Mouse (Mus musculus) hindbrain, embryonic 10.5 days (tissue): ENCODE data around the gene Lrch1. TPM values are rescaled to one million over a fixed set of nuclear protein-coding genes. Genes with fewer than 3 reads are reported as not detected.

Experiments used
- DNase-seq: peaks from one replicate; pipeline ENCODE4 v3.0.0-alpha.2; 2017; ENCODE audit warnings: low spot score
- H3K27ac ChIP-seq: fragments of 300-500 bp; sonication (generic); 2 replicates; pipeline ENCODE4 v1.5.1; 2016; ENCODE audit warnings: mild to moderate bottlenecking, moderate library complexity
- H3K27me3 ChIP-seq: fragments of 300-500 bp; sonication (generic); 2 replicates; pipeline ENCODE4 v1.6.1; 2016; ENCODE audit warnings: mild to moderate bottlenecking; ENCODE audit not compliant: poor library complexity, insufficient read depth, severe bottlenecking
- H3K36me3 ChIP-seq: fragments of 300-500 bp; sonication (generic); 2 replicates; pipeline ENCODE4 v1.6.1; 2016; ENCODE audit warnings: mild to moderate bottlenecking, moderate library complexity
- H3K4me1 ChIP-seq: fragments of 300-500 bp; sonication (generic); replicated peaks from 2 replicates; pipeline ENCODE4 v1.6.1; 2016; ENCODE audit warnings: mild to moderate bottlenecking
- H3K4me3 ChIP-seq: fragments of 300-500 bp; sonication (generic); 2 replicates; pipeline ENCODE4 v1.5.1; 2016; ENCODE audit warnings: mild to moderate bottlenecking, moderate library complexity
- H3K9me3 ChIP-seq: fragments of 300-500 bp; sonication (generic); 2 replicates; pipeline ENCODE4 v1.6.1; 2016; ENCODE audit warnings: mild to moderate bottlenecking, moderate library complexity
- WGBS: fragments of 180-500 bp; shearing (Covaris S2); methylation state at CpG from one replicate; pipeline ENCODE4 v1.1.7; 2016; 5-methylcytosine and 5-hydroxymethylcytosine counted together
- polyA plus RNA-seq: library from polyadenylated mRNA; unstranded; fragments of >200 nt; fragmentation: Nextera tagmentation; extraction: Ambion mirVana; gene quantifications from 2 replicates; pipeline ENCODE4 v1.2.1, GENCODE M21; 2016

Gene Lrch1
- polyA plus RNA-seq, 1 experiment from 2014 or later = 8.2 TPM

DNA sequence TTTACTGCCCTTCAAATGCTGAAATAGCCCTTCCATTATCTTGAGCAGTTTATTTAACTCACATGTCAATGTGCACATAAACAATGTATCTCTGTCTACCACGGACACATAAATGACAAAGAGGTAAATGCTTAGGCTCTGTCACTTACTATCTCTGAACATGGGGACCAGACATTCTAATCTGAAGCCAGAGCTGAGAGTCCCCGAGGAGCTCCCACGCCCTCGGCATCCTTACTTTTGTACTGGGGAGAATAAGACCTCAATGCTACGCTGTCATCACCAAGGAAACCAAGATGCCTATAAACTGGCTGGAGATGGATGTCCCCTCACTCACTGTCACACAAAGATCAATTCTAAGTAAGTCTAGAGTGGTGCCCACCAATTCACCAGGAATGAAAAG is 157.1 kb downstream of the Lrch1 start:
- Histone ChIP-seq H3K27me3 (no peaks in the 10 kb centered on the region), H3K9me3 (no peaks in the 10 kb centered on the region), H3K4me3 (no peak overlapping the region), H3K27ac (0 out of 2 replicates have a peak overlapping the region, but pooled peaks have one; percentile 3), H3K4me1 (peaks cover 28% of the 10 kb centered on the region), H3K36me3 (peaks cover 9% of the 10 kb centered on the region)
- WGBS = 38% methylated on average over 5 of the region's 5 CpGs
- DNase-seq = peak; percentile 7

DNA sequence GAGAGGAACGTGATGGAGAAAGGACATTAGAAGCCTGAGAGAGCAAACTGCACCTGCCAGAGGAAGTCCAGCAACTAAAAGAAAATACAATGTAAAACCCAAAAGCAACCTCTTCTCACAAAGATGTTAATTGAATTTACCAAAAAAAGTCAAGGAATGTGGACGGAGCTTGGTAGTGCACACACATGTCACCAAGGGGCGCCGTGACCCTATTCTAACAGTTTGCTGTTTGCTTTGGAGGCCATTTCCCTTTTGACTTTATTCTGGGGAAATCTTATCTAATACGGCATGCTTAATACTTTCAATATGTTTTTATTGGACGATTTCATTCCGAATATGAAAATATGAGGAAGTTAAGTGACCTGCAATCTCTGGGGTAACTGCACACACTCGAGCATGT is 158.9 kb downstream of the Lrch1 start:
- DNase-seq = no peak
- Histone ChIP-seq H3K36me3 (peaks cover 24% of the 10 kb centered on the region), H3K4me1 (peaks cover 28% of the 10 kb centered on the region), H3K27ac (no peak overlapping the region), H3K9me3 (no peaks in the 10 kb centered on the region), H3K4me3 (no peak overlapping the region), H3K27me3 (no peaks in the 10 kb centered on the region)
- WGBS = 90% methylated on average over 8 of the region's 8 CpGs

GRCm38 (mm10) chr14:74787717-74788116 is 160.0 kb downstream of the Lrch1 start:
- 92% methylated on average over 3 of the region's 3 CpGs for WGBS
- Histone ChIP-seq H3K27me3 (no peaks in the 10 kb centered on the region), H3K9me3 (no peaks in the 10 kb centered on the region), H3K4me1 (peaks cover 22% of the 10 kb centered on the region), H3K27ac (no peak overlapping the region), H3K4me3 (no peak overlapping the region), H3K36me3 (peaks cover 31% of the 10 kb centered on the region)
- DNase-seq = no peak

DNA sequence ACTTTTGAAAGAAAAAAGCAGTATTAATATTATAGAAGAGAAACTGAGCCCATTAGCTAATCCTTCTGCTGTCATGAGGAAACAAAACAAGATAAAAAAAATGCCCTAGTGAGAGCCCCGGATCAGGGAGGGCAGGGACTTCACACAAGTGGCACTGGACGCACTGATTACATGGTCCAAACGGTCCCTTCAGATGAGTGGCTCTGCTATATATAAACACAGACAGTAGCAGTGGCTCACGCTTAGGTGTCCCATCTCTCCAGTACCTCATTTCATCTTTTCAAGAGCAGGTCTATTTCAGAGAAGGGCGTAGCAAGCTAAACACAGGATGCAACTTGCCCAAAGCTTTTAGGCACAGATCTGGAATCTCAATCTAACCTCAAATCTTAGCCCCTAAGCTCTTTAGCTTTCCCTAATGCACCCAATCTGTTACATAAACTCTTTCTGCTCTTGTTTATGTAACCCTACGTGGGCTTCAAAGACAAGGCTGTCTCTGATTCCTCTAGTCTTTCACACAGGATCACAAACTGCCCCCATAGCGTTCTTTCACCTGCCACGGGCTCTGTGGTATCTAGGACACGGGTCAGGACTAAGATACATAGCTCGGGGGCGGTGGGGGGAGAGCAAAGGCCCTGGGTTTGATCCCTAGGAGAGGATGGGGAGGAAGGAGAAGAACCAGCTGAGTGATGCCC is 163.3 kb downstream of the Lrch1 start:
- DNase-seq = no peak
- peaks cover 31% of the 10 kb centered on the region for H3K36me3 ChIP-seq
- H3K9me3 ChIP-seq = no peaks in the 10 kb centered on the region
- H3K4me3 ChIP-seq = no peak overlapping the region
- peaks cover under 1% of the 10 kb centered on the region; the same call in 1 of the 2 replicates for H3K4me1 ChIP-seq
- H3K27me3 ChIP-seq = no peaks in the 10 kb centered on the region
- WGBS = 87% methylated on average over 11 of the region's 11 CpGs
- no peak overlapping the region for H3K27ac ChIP-seq

DNA sequence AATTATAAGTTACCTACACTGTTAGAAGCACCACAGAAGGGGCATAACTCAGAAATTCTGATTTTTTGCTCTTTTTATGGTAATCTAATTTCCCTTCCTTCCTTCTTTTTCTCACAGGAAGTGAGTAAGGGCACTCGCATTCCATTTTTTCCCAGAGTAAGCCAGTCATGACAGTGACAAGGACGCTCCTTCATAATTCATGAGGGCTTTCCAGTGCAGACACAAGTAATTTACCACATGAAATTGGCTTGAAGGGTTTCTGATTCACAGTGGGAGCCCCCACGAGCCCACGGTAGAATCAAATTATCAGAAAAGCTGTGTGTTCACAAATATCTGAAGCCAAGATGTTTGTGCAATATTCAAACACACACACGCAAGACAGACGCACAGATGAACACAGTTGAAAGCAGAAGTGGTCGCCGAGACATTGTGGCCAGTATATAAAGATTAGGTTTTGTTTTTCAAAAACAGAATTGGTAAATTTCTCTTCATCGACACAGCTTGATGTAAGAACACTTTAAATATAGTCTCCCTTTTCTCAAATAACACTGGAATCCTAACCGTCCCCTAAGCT is 173.5 kb downstream of the Lrch1 start:
- H3K27me3 ChIP-seq = no peaks in the 10 kb centered on the region
- H3K4me1 ChIP-seq = no peaks in the 10 kb centered on the region
- H3K9me3 ChIP-seq = no peaks in the 10 kb centered on the region
- no peak for DNase-seq
- H3K27ac ChIP-seq = no peak overlapping the region
- 86% methylated on average over 10 of the region's 10 CpGs for WGBS
- peaks cover 28% of the 10 kb centered on the region for H3K36me3 ChIP-seq
- no peak overlapping the region for H3K4me3 ChIP-seq

DNA sequence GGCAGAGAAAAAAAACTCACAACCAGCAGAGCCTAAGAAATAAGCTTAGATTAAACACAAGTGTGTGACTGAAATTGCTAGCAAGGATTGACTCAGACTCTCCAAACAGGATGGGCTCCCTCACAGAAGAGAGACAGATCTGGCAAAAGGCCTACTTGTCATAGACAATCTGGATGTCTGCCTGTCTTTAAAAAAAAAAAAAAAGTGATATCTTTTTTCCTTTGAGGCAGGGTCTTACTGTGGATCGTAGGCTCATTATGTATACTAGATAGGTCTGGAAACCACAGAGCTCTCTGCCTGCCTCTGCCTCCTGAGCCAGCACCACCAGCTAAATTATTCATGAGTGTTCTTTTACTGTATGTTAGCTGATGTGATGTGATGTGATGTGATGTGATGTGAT is 179.8 kb downstream of the Lrch1 start:
- WGBS = 97% methylated on average over 1 of the region's 1 CpGs
- Histone ChIP-seq H3K27ac (no peak overlapping the region), H3K36me3 (peaks cover 27% of the 10 kb centered on the region), H3K4me3 (no peak overlapping the region), H3K4me1 (no peaks in the 10 kb centered on the region), H3K9me3 (no peaks in the 10 kb centered on the region), H3K27me3 (no peaks in the 10 kb centered on the region)
- no peak for DNase-seq

- 59% methylated on average over 10 of the region's 10 CpGs for WGBS
- Histone ChIP-seq H3K27me3 (no peaks in the 10 kb centered on the region), H3K36me3 (peaks cover 9% of the 10 kb centered on the region), H3K4me1 (no peaks in the 10 kb centered on the region), H3K27ac (no peak overlapping the region), H3K9me3 (no peaks in the 10 kb centered on the region), H3K4me3 (no peak overlapping the region)
- peak; percentile 77 for DNase-seq
Measured at GRCm38 (mm10) chr14:74764191-74764918, 183.3 kb downstream of the Lrch1 start.

DNA sequence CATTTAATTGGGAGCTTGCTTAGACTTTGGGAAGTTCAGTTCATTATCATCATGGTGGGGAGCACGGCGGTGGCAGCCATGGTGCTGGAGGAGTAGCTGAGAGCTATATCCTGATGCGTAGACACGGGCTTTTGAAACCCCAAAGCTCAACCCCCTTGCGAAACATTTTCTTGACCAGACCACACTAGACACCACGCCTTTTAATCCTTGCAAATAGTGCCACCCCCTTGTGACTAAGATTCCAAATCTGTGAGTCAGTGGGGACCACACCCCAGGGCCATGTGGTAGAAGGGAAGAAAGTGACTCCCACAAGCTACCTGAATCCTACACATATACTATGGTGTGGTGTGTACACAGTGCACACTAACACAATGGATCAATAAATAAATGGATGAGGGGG is 210.8 kb downstream of the Lrch1 start:
- no peaks in the 10 kb centered on the region for H3K27me3 ChIP-seq
- H3K27ac ChIP-seq = no peak overlapping the region
- no peak overlapping the region for H3K4me3 ChIP-seq
- H3K36me3 ChIP-seq = peaks cover 67% of the 10 kb centered on the region
- H3K9me3 ChIP-seq = no peaks in the 10 kb centered on the region
- H3K4me1 ChIP-seq = peaks cover 12% of the 10 kb centered on the region
- WGBS = 96% methylated on average over 6 of the region's 6 CpGs
- no peak for DNase-seq

- WGBS = 91% methylated on average over 6 of the region's 6 CpGs
- Histone ChIP-seq H3K4me1 (peaks cover 17% of the 10 kb centered on the region), H3K9me3 (no peaks in the 10 kb centered on the region), H3K36me3 (peaks cover 53% of the 10 kb centered on the region), H3K4me3 (no peak overlapping the region), H3K27me3 (no peaks in the 10 kb centered on the region), H3K27ac (no peak overlapping the region)
- no peak for DNase-seq
Measured at GRCm38 (mm10) chr14:74735471-74735870, 212.2 kb downstream of the Lrch1 start.

DNA sequence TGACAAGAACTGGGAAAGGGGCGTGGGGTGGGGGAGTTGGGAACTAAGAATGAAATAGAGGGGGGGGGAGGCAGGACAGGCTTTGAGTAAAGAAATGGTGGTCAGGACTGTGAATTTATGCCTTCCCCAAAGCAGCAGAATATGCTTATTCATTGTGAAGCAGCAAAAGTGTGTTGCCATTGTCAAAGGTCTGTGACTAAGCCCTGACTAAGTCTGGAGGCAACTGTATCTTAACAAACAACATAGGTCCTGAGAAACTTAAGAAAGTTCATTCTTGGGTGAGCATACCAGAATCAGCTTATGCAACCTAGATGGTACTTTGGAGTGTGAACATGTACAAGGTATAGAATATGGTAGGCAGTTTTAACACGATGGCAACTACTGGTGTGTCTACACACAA is 214.3 kb downstream of the Lrch1 start:
- Histone ChIP-seq H3K27me3 (no peaks in the 10 kb centered on the region), H3K27ac (no peak overlapping the region), H3K4me1 (peaks cover 17% of the 10 kb centered on the region), H3K4me3 (peak overlapping the region; percentile 89), H3K36me3 (peaks cover 32% of the 10 kb centered on the region), H3K9me3 (no peaks in the 10 kb centered on the region)
- no peak for DNase-seq
- 71% methylated on average over 2 of the region's 2 CpGs for WGBS

DNA sequence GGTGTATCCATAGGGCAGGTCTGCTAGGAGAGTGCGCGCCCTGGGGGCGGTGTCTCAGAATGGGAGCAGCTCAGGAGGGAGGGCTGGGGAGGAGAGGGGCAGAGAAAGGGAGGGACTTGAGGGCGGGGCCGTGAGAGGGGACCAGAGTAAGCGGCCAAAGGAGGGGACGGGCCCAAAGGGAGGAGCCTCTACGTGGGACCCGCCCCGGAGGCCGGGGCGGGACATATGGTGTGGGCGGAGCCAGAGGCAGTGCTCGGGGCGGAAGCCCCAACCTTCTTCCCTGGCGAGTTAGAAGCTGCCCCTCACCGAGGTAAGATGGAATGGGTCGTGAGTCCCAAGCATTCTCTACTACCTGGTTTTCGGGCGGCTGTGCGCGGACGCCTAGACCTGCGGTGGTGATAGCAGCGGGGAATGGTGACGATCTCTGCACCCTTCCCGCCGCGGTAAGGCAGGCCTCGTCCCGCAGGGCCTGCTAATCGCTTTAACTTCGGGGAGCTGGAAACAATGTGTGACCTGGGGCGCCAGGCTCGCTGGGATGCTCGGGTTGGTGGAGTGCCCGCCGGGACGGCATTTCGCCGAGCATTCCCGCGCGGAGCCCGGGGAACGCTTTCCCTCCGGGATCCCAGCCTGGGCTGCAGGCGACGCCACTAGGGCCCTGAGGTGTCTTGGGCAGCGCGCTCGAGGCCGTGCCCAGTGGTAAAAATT is 215.4 kb downstream of the Lrch1 start, which contains the start of gene Esd:
TSS of gene Esd (plus strand) at position 219 of the 705 bp plus-strand sequence.
- peak within 1 kb of the TSS; percentile 89 for H3K4me3 ChIP-seq
- WGBS = under 1% methylated on average over 53 of the region's 53 CpGs

GRCm38 (mm10) chr14:74731221-74732078 is 216.2 kb downstream of the Lrch1 start:
- Histone ChIP-seq H3K9me3 (no peaks in the 10 kb centered on the region), H3K4me3 (peak overlapping the region; percentile 89), H3K27me3 (no peaks in the 10 kb centered on the region), H3K4me1 (peaks cover 17% of the 10 kb centered on the region), H3K27ac (peak overlapping the region; percentile 92), H3K36me3 (peaks cover 13% of the 10 kb centered on the region)
- no peak for DNase-seq
- WGBS = 28% methylated on average over 9 of the region's 9 CpGs

More for the DNA sequence above, 215.4 kb downstream of the Lrch1 start, which contains the start of gene Esd:
- DNase-seq = peak; percentile 92
- H3K9me3 ChIP-seq = no peaks in the 10 kb centered on the region
- no peaks in the 10 kb centered on the region for H3K27me3 ChIP-seq
- H3K4me1 ChIP-seq = peaks cover 17% of the 10 kb centered on the region
- peak within 1 kb of the TSS; percentile 92 for H3K27ac ChIP-seq
- peaks cover 21% of the 10 kb centered on the region for H3K36me3 ChIP-seq
